ENCODE assay signal across 13 mouse cellular contexts in genomic region chr16:42336610-42337009, GRCm38 (mm10). TPM values are rescaled to one million over a fixed set of nuclear protein-coding genes. Genes with fewer than 3 reads are reported as not detected.
DNase-seq lines count a peak whose midpoint lies in the region; ATAC-seq lines count a peak whose summit lies in the region.
"Had no signal": no experiment of that assay in that cellular context is flagged by ENCODE, and none has a peak within 500 bp of the region (broad histone marks: within the 10 kb centered on the region; RNA-seq: fewer than 3 reads in every experiment).

No protein-coding gene starts in this region.

- H3K27ac ChIP-seq in embryonic facial prominence, embryonic 14.5 days (replicated peaks; ENCODE audit: low read depth, low read length), result no peak overlapping the region
- H3K27ac ChIP-seq in hindbrain, embryonic 14.5 days, result 0 out of 2 replicates have a peak overlapping the region, but pooled peaks have one; percentile 16
- H3K27ac ChIP-seq in midbrain, embryonic 13.5 days, result 0 out of 2 replicates have a peak overlapping the region, but pooled peaks have one; percentile 19
- no peak overlapping the region for H3K27ac ChIP-seq in liver, embryonic 12.5 days

- peak; percentile 77 for DNase-seq in embryo, embryonic 10 days (ENCODE audit: low spot score)
- peak; percentile 23 for DNase-seq in embryonic facial prominence, embryonic 14.5 days (ENCODE audit: low spot score)
- DNase-seq in hindbrain, embryonic 14.5 days (ENCODE audit: low spot score), result no peak
- no peak for DNase-seq in adrenal gland, adult 8-10 months
- DNase-seq in right cerebral cortex, postnatal 4 days, result no peak
- no peak for DNase-seq in lung, adult 18-20 months
- DNase-seq: adrenal gland, adult 2 months; gastrocnemius, postnatal 10 days; kidney, adult 9 months; thymus, postnatal 25 days had no signal

- no peaks in the 10 kb centered on the region for H3K36me3 ChIP-seq in embryonic facial prominence, embryonic 14.5 days (ENCODE audit: control insufficient read depth, insufficient read depth, low read length)
- H3K36me3 ChIP-seq in hindbrain, embryonic 14.5 days (replicated peaks; ENCODE audit: control insufficient read depth, insufficient read depth), result no peaks in the 10 kb centered on the region
- H3K36me3 ChIP-seq in midbrain, embryonic 13.5 days, result no peaks in the 10 kb centered on the region
- no peaks in the 10 kb centered on the region for H3K36me3 ChIP-seq in liver, embryonic 12.5 days

- 17% methylated on average over 2 of the region's 2 CpGs for WGBS in embryonic facial prominence, embryonic 14.5 days
- WGBS in hindbrain, embryonic 14.5 days, result 25% methylated on average over 2 of the region's 2 CpGs
- 22% methylated on average over 2 of the region's 2 CpGs for WGBS in midbrain, embryonic 13.5 days
- WGBS in liver, embryonic 12.5 days (ENCODE audit: insufficient replicate concordance), result 28% methylated on average over 2 of the region's 2 CpGs

- no peaks in the 10 kb centered on the region for H3K9me3 ChIP-seq in embryonic facial prominence, embryonic 14.5 days (ENCODE audit: control insufficient read depth, low read length)
- H3K9me3 ChIP-seq in hindbrain, embryonic 14.5 days (ENCODE audit: control insufficient read depth, low read length), result no peaks in the 10 kb centered on the region
- no peaks in the 10 kb centered on the region for H3K9me3 ChIP-seq in midbrain, embryonic 13.5 days
- H3K9me3 ChIP-seq in liver, embryonic 12.5 days (replicated peaks), result no peaks in the 10 kb centered on the region
- H3K9me3 ChIP-seq: megakaryocyte, embryonic 14.5 days had no signal

- H3K4me1 ChIP-seq in embryonic facial prominence, embryonic 14.5 days (ENCODE audit: control insufficient read depth, insufficient read depth, low read length), result peaks cover 29% of the 10 kb centered on the region
- peaks cover 26% of the 10 kb centered on the region for H3K4me1 ChIP-seq in hindbrain, embryonic 14.5 days (replicated peaks; ENCODE audit: control insufficient read depth, insufficient read depth, low read length)
- peaks cover 45% of the 10 kb centered on the region for H3K4me1 ChIP-seq in midbrain, embryonic 13.5 days (replicated peaks)
- no peaks in the 10 kb centered on the region for H3K4me1 ChIP-seq in liver, embryonic 12.5 days

- H3K4me3 ChIP-seq in embryonic facial prominence, embryonic 14.5 days (ENCODE audit: low read depth, low read length), result no peak overlapping the region
- peak overlapping the region; percentile 79 for H3K4me3 ChIP-seq in hindbrain, embryonic 14.5 days (replicated peaks; ENCODE audit: low read length)
- peak overlapping the region; percentile 68 for H3K4me3 ChIP-seq in midbrain, embryonic 13.5 days (replicated peaks)
- H3K4me3 ChIP-seq in liver, embryonic 12.5 days, result no peak overlapping the region
- H3K4me3 ChIP-seq: megakaryocyte, embryonic 14.5 days had no signal

- no peak for ATAC-seq in embryonic facial prominence, embryonic 14.5 days (ENCODE audit: low read depth)
- no peak for ATAC-seq in hindbrain, embryonic 14.5 days (ENCODE audit: low FRiP score)
- ATAC-seq in midbrain, embryonic 13.5 days, result no peak
- ATAC-seq in liver, embryonic 12.5 days, result no peak

- H3K4me2 ChIP-seq in embryonic facial prominence, embryonic 14.5 days (ENCODE audit: low read depth, low read length), result peak overlapping the region; percentile 75
- peak overlapping the region; percentile 62 for H3K4me2 ChIP-seq in hindbrain, embryonic 14.5 days (replicated peaks)
- peak overlapping the region; percentile 56 for H3K4me2 ChIP-seq in midbrain, embryonic 13.5 days (replicated peaks)
- no peak overlapping the region for H3K4me2 ChIP-seq in liver, embryonic 12.5 days

- H3K27me3 ChIP-seq in embryonic facial prominence, embryonic 14.5 days (replicated peaks; ENCODE audit: control insufficient read depth, insufficient read depth, low read length), result no peaks in the 10 kb centered on the region; the same call in 1 of the 2 replicates
- no peaks in the 10 kb centered on the region for H3K27me3 ChIP-seq in hindbrain, embryonic 14.5 days (ENCODE audit: control insufficient read depth, insufficient read depth, low read length)
- H3K27me3 ChIP-seq in midbrain, embryonic 13.5 days, result no peaks in the 10 kb centered on the region
- H3K27me3 ChIP-seq in liver, embryonic 12.5 days (replicated peaks), result peaks cover 24% of the 10 kb centered on the region

- H3K9ac ChIP-seq in embryonic facial prominence, embryonic 14.5 days (ENCODE audit: low read depth, low read length), result no peak overlapping the region
- H3K9ac ChIP-seq in hindbrain, embryonic 14.5 days, result peak overlapping the region; percentile 94
- peak overlapping the region; percentile 85 for H3K9ac ChIP-seq in midbrain, embryonic 13.5 days (replicated peaks)
- H3K9ac ChIP-seq in liver, embryonic 12.5 days, result no peak overlapping the region

RNA-seq across cellular contexts. Expression of gene Gap43, which starts 3.8 kb away (rescaled TPM):
- 141 and 149 TPM in 2 replicates for polyA plus RNA-seq in embryonic facial prominence, embryonic 14.5 days (2014; fragmentation: Nextera tagmentation; extraction: Ambion mirVana)
- polyA plus RNA-seq in hindbrain, embryonic 14.5 days (2014; fragmentation: Nextera tagmentation; extraction: Ambion mirVana), result 1,468 and 1,692 TPM in 2 replicates
- polyA plus RNA-seq in midbrain, embryonic 13.5 days (2015; fragmentation: Nextera tagmentation; extraction: Ambion mirVana), result 875 and 991 TPM in 2 replicates
- under 1 TPM; 0.31 to 0.74 (median 0.73) TPM for total RNA-seq in adrenal gland, adult 8-10 months (2022)
- 7.2 and 8.9 TPM in 2 replicates for polyA plus RNA-seq in liver, embryonic 12.5 days (2016; fragmentation: Nextera tagmentation; extraction: Ambion mirVana)
- polyA plus RNA-seq: adrenal gland, adult 2 months had no signal

Comparison
In these comparisons a context has a peak if more than half of its experiments do, and no peak if none do; other contexts are left out.
1. DNase-seq: peak in embryo, embryonic 10 days (single experiment) and embryonic facial prominence, embryonic 14.5 days (single experiment); none in hindbrain, embryonic 14.5 days (single experiment), adrenal gland, adult 8-10 months (single experiment), right cerebral cortex, postnatal 4 days (single experiment) and lung, adult 18-20 months (0 of 2).
2. H3K27ac ChIP-seq: peak in hindbrain, embryonic 14.5 days (single experiment) and midbrain, embryonic 13.5 days (single experiment); none in embryonic facial prominence, embryonic 14.5 days (single experiment) and liver, embryonic 12.5 days (single experiment).
3. H3K4me3 ChIP-seq: peak in hindbrain, embryonic 14.5 days (single experiment) and midbrain, embryonic 13.5 days (single experiment); none in embryonic facial prominence, embryonic 14.5 days (single experiment) and liver, embryonic 12.5 days (single experiment).
4. H3K9ac ChIP-seq: peak in hindbrain, embryonic 14.5 days (single experiment) and midbrain, embryonic 13.5 days (single experiment); none in embryonic facial prominence, embryonic 14.5 days (single experiment) and liver, embryonic 12.5 days (single experiment).
5. RNA of gene Gap43, which starts 3.8 kb away (polyA plus RNA-seq): 1,468 to 1,692 TPM in hindbrain, embryonic 14.5 days, 875 to 991 TPM in midbrain, embryonic 13.5 days and 141 to 149 TPM in embryonic facial prominence, embryonic 14.5 days; 7.2 to 8.9 TPM in liver, embryonic 12.5 days; every median in the first group is over 10 times any median in the second.